In the genomic region with DNA sequence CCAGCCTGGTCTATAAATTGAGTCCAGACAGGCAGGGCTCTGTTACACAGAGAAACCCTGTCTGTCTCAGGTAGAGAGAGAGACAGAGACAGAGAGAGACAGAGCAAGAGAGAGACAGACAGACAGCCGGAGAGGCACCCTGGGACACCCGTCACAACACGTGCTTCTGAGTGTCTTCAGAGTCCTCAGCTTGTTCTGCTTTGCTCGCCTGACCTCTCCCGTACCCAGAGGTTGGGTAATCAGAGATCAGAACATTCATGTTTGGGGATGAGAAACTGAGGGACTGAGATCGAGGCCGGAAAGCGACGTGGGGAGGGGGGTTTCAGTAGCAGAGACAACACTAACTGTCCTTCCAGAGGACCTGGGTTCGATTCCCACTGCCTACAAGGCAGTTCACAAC, we compare ENCODE assay signal across 37 mouse cellular contexts. TPM values are rescaled to one million over a fixed set of nuclear protein-coding genes. Genes with fewer than 3 reads are reported as not detected.
DNase-seq lines count a peak whose midpoint lies in the region; ATAC-seq lines count a peak whose summit lies in the region.
"Had no signal": no experiment of that assay in that cellular context is flagged by ENCODE, and none has a peak within 500 bp of the region (broad histone marks: within the 10 kb centered on the region; RNA-seq: fewer than 3 reads in every experiment).

No protein-coding gene starts in this region.

- H3K4me3 ChIP-seq in liver, embryonic 15.5 days (replicated peaks) = peak overlapping the region; percentile 25
- H3K4me3 ChIP-seq: forebrain, embryonic 10.5 days; heart, embryonic 15.5 days; layer of hippocampus, adult 2 months; midbrain, embryonic 12.5 days had no signal

- peak overlapping the region; percentile 55 for H3K27ac ChIP-seq in liver, embryonic 15.5 days (replicated peaks)
- H3K27ac ChIP-seq: forebrain, embryonic 10.5 days; heart, embryonic 15.5 days; hindbrain, embryonic 14.5 days; layer of hippocampus, adult 2 months; midbrain, embryonic 12.5 days had no signal

- H3K9me3 ChIP-seq in liver, embryonic 15.5 days (replicated peaks) = no peaks in the 10 kb centered on the region
- H3K9me3 ChIP-seq: forebrain, embryonic 10.5 days; G1E; heart, embryonic 15.5 days; midbrain, embryonic 12.5 days had no signal

- no peaks in the 10 kb centered on the region for H3K27me3 ChIP-seq in liver, embryonic 15.5 days
- H3K27me3 ChIP-seq: heart, embryonic 15.5 days; midbrain, embryonic 12.5 days had no signal

- no peaks in the 10 kb centered on the region for H3K36me3 ChIP-seq in liver, embryonic 15.5 days (replicated peaks)
- H3K36me3 ChIP-seq: forebrain, embryonic 10.5 days; G1E; heart, embryonic 15.5 days; midbrain, embryonic 12.5 days had no signal

- peak; percentile 43 for DNase-seq in adipocyte (ENCODE audit: low spot score)
- DNase-seq in embryo, embryonic 10.5 days (ENCODE audit: low spot score) = no peak
- DNase-seq in urinary bladder, postnatal 4 days (ENCODE audit: low spot score in 2 of 2) = no peak
- DNase-seq: adrenal gland, postnatal 10 days; B cell, adult 2 months; cerebellum, adult 8-10 months; cerebellum, postnatal 36 days; gastrocnemius, postnatal 25 days; heart, postnatal 4 days; kidney, postnatal 25 days; layer of hippocampus, postnatal 36 days; lung, postnatal 4 days; retina, postnatal 1 day; right cerebral cortex, postnatal 25 days; thymus, postnatal 25 days had no signal

- peaks cover 11% of the 10 kb centered on the region; the same call in 1 of the 2 replicates for H3K4me1 ChIP-seq in liver, embryonic 15.5 days (replicated peaks)
- H3K4me1 ChIP-seq: forebrain, embryonic 10.5 days; heart, embryonic 15.5 days; midbrain, embryonic 12.5 days had no signal

- peak; percentile 88 for ATAC-seq in granulocyte monocyte progenitor cell, adult 5-6 weeks (replicated peaks; ENCODE audit: poor library complexity, severe bottlenecking)
- ATAC-seq in liver, embryonic 15.5 days (ENCODE audit: insufficient read depth) = peak; percentile 17; the same call in 1 of the 2 replicates
- peak; percentile 81 for ATAC-seq in megakaryocyte progenitor cell, adult 5-6 weeks (replicated peaks; ENCODE audit: poor library complexity)
- ATAC-seq in erythroid progenitor cell, adult 5-6 weeks (replicated peaks; ENCODE audit: low FRiP score, poor library complexity, severe bottlenecking) = no peak

- 54% methylated on average over 10 of the region's 10 CpGs for WGBS in liver, embryonic 15.5 days (ENCODE audit: insufficient replicate concordance)

- no peak overlapping the region for H3K9ac ChIP-seq in liver, embryonic 15.5 days
- H3K9ac ChIP-seq: heart, embryonic 15.5 days; hindbrain, embryonic 14.5 days; midbrain, embryonic 12.5 days had no signal

- H3K4me2 ChIP-seq in liver, embryonic 15.5 days = peak overlapping the region; percentile 29
- H3K4me2 ChIP-seq: heart, embryonic 15.5 days; hindbrain, embryonic 14.5 days; midbrain, embryonic 12.5 days had no signal

RNA-seq across cellular contexts. Expression of a gene that starts 1.9 kb away (rescaled TPM):
- total RNA-seq in granulocyte monocyte progenitor cell, adult 5-6 weeks (2014; fragmentation: Nextera tagmentation) = 3.3 and 5.9 TPM in 2 replicates
- total RNA-seq in granulocyte monocyte progenitor cell, adult 5-6 weeks (2017) = 1.3 TPM in 1 of 2 replicates, not detected in the other
- polyA plus RNA-seq in liver, embryonic 15.5 days (2015; fragmentation: Nextera tagmentation; extraction: Ambion mirVana) = 1,160 and 1,332 TPM in 2 replicates
- total RNA-seq in megakaryocyte progenitor cell, adult 5-6 weeks (2015) = 1.7 and 2.7 TPM in 2 replicates
- 2.2 and 5.2 TPM in 2 replicates for total RNA-seq in megakaryocyte progenitor cell, adult 5-6 weeks (2017)
- total RNA-seq in erythroid progenitor cell, adult 5-6 weeks (2015; ENCODE audit: low replicate concordance) = 8.0 and 22.7 TPM in 2 replicates
- total RNA-seq in erythroid progenitor cell, adult 5-6 weeks (2017; ENCODE audit: low replicate concordance) = not detected in 2 replicates
- total RNA-seq: CH12.LX; G1E; gastrocnemius, postnatal 25 days; layer of hippocampus, adult 2 months; layer of hippocampus, postnatal 36 days; left cerebral cortex, postnatal 25 days had no signal
- polyA plus RNA-seq: forebrain, embryonic 10.5 days; G1E; hindbrain, embryonic 14.5 days; midbrain, embryonic 12.5 days had no signal

RNA-seq across cellular contexts. Expression of a gene that starts 5.4 kb away (rescaled TPM):
- not detected in 2 replicates for total RNA-seq in granulocyte monocyte progenitor cell, adult 5-6 weeks (2014; fragmentation: Nextera tagmentation)
- total RNA-seq in granulocyte monocyte progenitor cell, adult 5-6 weeks (2017) = not detected in 2 replicates
- 22.2 and 29.1 TPM in 2 replicates for polyA plus RNA-seq in liver, embryonic 15.5 days (2015; fragmentation: Nextera tagmentation; extraction: Ambion mirVana)
- total RNA-seq in megakaryocyte progenitor cell, adult 5-6 weeks (2015) = not detected in 2 replicates
- total RNA-seq in megakaryocyte progenitor cell, adult 5-6 weeks (2017) = not detected in 2 replicates
- total RNA-seq in erythroid progenitor cell, adult 5-6 weeks (2015; ENCODE audit: low replicate concordance) = not detected in 2 replicates
- not detected in 2 replicates for total RNA-seq in erythroid progenitor cell, adult 5-6 weeks (2017; ENCODE audit: low replicate concordance)
- total RNA-seq: CH12.LX; G1E; gastrocnemius, postnatal 25 days; heart, adult 8-10 months; heart, postnatal 4 days; layer of hippocampus, adult 2 months; layer of hippocampus, postnatal 36 days; left cerebral cortex, postnatal 25 days had no signal
- polyA plus RNA-seq: brain, embryonic 14.5 days; embryonic facial prominence, embryonic 14.5 days; forebrain, embryonic 10.5 days; G1E; hindbrain, embryonic 14.5 days; intestine, embryonic 14.5 days; kidney, embryonic 14.5 days; limb, embryonic 14.5 days; lung, embryonic 16.5 days; midbrain, embryonic 12.5 days; neural tube, embryonic 11.5 days; spleen, adult 2 months; stomach, embryonic 14.5 days had no signal

RNA-seq across cellular contexts. Expression of a gene that starts 5.5 kb away (rescaled TPM):
- total RNA-seq in granulocyte monocyte progenitor cell, adult 5-6 weeks (2014; fragmentation: Nextera tagmentation) = not detected in 2 replicates
- total RNA-seq in granulocyte monocyte progenitor cell, adult 5-6 weeks (2017) = not detected in 2 replicates
- polyA plus RNA-seq in liver, embryonic 15.5 days (2015; fragmentation: Nextera tagmentation; extraction: Ambion mirVana) = 273 and 372 TPM in 2 replicates
- total RNA-seq in megakaryocyte progenitor cell, adult 5-6 weeks (2015) = not detected in 2 replicates
- total RNA-seq in megakaryocyte progenitor cell, adult 5-6 weeks (2017) = not detected in 2 replicates
- total RNA-seq in erythroid progenitor cell, adult 5-6 weeks (2015; ENCODE audit: low replicate concordance) = not detected in 2 replicates
- total RNA-seq in erythroid progenitor cell, adult 5-6 weeks (2017; ENCODE audit: low replicate concordance) = not detected in 2 replicates
- total RNA-seq: CH12.LX; gastrocnemius, postnatal 25 days; heart, adult 8-10 months; heart, postnatal 4 days; layer of hippocampus, adult 2 months; layer of hippocampus, postnatal 36 days; left cerebral cortex, postnatal 25 days had no signal
- polyA plus RNA-seq: brain, embryonic 14.5 days; embryonic facial prominence, embryonic 14.5 days; forebrain, embryonic 10.5 days; hindbrain, embryonic 14.5 days; intestine, embryonic 14.5 days; neural tube, embryonic 11.5 days had no signal

RNA-seq across cellular contexts. Expression of a gene that starts 11.0 kb away (rescaled TPM):
- total RNA-seq in granulocyte monocyte progenitor cell, adult 5-6 weeks (2014; fragmentation: Nextera tagmentation) = 29.9 and 41.7 TPM in 2 replicates
- total RNA-seq in granulocyte monocyte progenitor cell, adult 5-6 weeks (2017) = 32.0 and 36.5 TPM in 2 replicates
- polyA plus RNA-seq in liver, embryonic 15.5 days (2015; fragmentation: Nextera tagmentation; extraction: Ambion mirVana) = 48.3 and 48.8 TPM in 2 replicates
- total RNA-seq in megakaryocyte progenitor cell, adult 5-6 weeks (2015) = 47.3 and 57.1 TPM in 2 replicates
- 25.7 and 30.0 TPM in 2 replicates for total RNA-seq in megakaryocyte progenitor cell, adult 5-6 weeks (2017)
- 34.8 and 90.5 TPM in 2 replicates for total RNA-seq in erythroid progenitor cell, adult 5-6 weeks (2015; ENCODE audit: low replicate concordance)
- total RNA-seq in erythroid progenitor cell, adult 5-6 weeks (2017; ENCODE audit: low replicate concordance) = 34.0 and 34.3 TPM in 2 replicates

RNA-seq across cellular contexts. Expression of a gene that starts 16.6 kb away (rescaled TPM):
- 10.3 and 17.9 TPM in 2 replicates for total RNA-seq in granulocyte monocyte progenitor cell, adult 5-6 weeks (2014; fragmentation: Nextera tagmentation)
- 0.57 and 10.6 TPM in 2 replicates for total RNA-seq in granulocyte monocyte progenitor cell, adult 5-6 weeks (2017)
- 609 and 611 TPM in 2 replicates for polyA plus RNA-seq in liver, embryonic 15.5 days (2015; fragmentation: Nextera tagmentation; extraction: Ambion mirVana)
- total RNA-seq in megakaryocyte progenitor cell, adult 5-6 weeks (2015) = 0.79 and 2.0 TPM in 2 replicates
- 1.1 and 6.4 TPM in 2 replicates for total RNA-seq in megakaryocyte progenitor cell, adult 5-6 weeks (2017)
- 28.1 TPM in 1 of 2 replicates, not detected in the other for total RNA-seq in erythroid progenitor cell, adult 5-6 weeks (2015; ENCODE audit: low replicate concordance)
- total RNA-seq in erythroid progenitor cell, adult 5-6 weeks (2017; ENCODE audit: low replicate concordance) = not detected in 2 replicates
- total RNA-seq: CH12.LX had no signal
